Mouse (Mus musculus) lung, adult 2 months (tissue): ENCODE measurements around the gene Anxa6.

ENCODE experiments used
- CTCF ChIP-seq: fragments of 200-500 bp; IDR thresholded peaks from 2 replicates; pipeline ENCODE4 v1.5.1; 2011; ENCODE audit warnings: mild to moderate bottlenecking, low read length, control low read depth; ENCODE audit not compliant: insufficient read depth
- POLR2A ChIP-seq: fragments of 200-500 bp; IDR thresholded peaks from 2 replicates; pipeline ENCODE4 v1.6.1; 2011; ENCODE audit warnings: low read depth, mild to moderate bottlenecking, control low read depth, low read length, borderline replicate concordance; ENCODE audit errors: extremely low read depth

GRCm38 (mm10) chr11:54958571-54959073, 74.6 kb downstream of the Anxa6 start:
- no peak for TF ChIP-seq POLR2A
- no peak for TF ChIP-seq CTCF
